Comparison of ENCODE assay signal across 29 mouse cellular contexts in the genomic region with DNA sequence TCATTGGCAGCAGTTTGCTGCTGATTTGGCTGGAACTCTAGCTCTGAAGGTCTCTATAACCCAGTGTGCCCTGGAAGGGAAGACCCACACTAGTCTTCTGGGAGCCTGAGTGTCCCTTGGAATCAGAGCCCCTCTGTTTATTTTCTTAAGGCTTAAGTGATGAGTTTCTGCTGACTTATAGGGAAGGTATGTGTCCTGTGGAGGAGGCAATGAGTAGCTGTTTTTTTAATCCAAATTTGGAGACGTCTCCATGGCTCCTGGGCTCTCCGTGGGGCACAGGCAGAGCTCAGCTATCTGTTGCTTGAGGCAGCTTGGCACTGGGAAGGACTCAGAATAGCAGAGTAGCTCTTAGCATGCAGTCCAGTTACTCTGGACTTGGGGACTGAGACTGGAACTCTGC.
DNase-seq lines count a peak whose midpoint lies in the region; ATAC-seq and TF ChIP-seq lines count a peak whose summit lies in the region.
"Had no signal": no experiment of that assay in that cellular context is flagged by ENCODE, and none has a peak within 500 bp of the region (broad histone marks: within the 10 kb centered on the region; RNA-seq: fewer than 3 reads in every experiment).

No protein-coding gene starts in this region.

- POLR2A ChIA-PET in Patski (lab: Charles Lee): no interaction called here

- H3K79me3 ChIP-seq in C2C12 (ENCODE audit: low read depth): no peaks in the 10 kb centered on the region

- H3K36me3 ChIP-seq in heart, adult 2 months (ENCODE audit: control insufficient read depth, insufficient read depth, low read length): no peaks in the 10 kb centered on the region
- H3K36me3 ChIP-seq in C2C12 (ENCODE audit: control insufficient read depth, insufficient read depth): no peaks in the 10 kb centered on the region
- H3K36me3 ChIP-seq in kidney, embryonic 15.5 days: no peaks in the 10 kb centered on the region
- H3K36me3 ChIP-seq: embryonic facial prominence, embryonic 10.5 days; embryonic facial prominence, embryonic 13.5 days; forebrain, embryonic 10.5 days; heart, embryonic 10.5 days; heart, embryonic 13.5 days had no signal

- no peak for TF ChIP-seq POLR2A in heart, adult 2 months (IDR thresholded peaks at IDR 0.05; ENCODE audit: insufficient read depth, low read depth, low read length)

- peaks cover 2% of the 10 kb centered on the region; the same call in 1 of the 2 replicates for H3K4me1 ChIP-seq in heart, adult 2 months (ENCODE audit: control insufficient read depth, insufficient read depth, low read length)
- H3K4me1 ChIP-seq in kidney, embryonic 15.5 days: peaks cover 3% of the 10 kb centered on the region; the same call in 1 of the 2 replicates
- H3K4me1 ChIP-seq: forebrain, embryonic 13.5 days had no signal

- no peaks in the 10 kb centered on the region for H3K79me2 ChIP-seq in heart, adult 2 months (replicated peaks; ENCODE audit: control insufficient read depth, insufficient read depth, low read length)
- H3K79me2 ChIP-seq in C2C12 (ENCODE audit: control insufficient read depth, insufficient read depth): no peaks in the 10 kb centered on the region

- H3K4me3 ChIP-seq in heart, adult 2 months: no peak overlapping the region
- no peak overlapping the region for H3K4me3 ChIP-seq in C2C12 (ENCODE audit: insufficient read depth, poor library complexity, severe bottlenecking)
- no peak overlapping the region for H3K4me3 ChIP-seq in kidney, embryonic 15.5 days (replicated peaks)
- H3K4me3 ChIP-seq: embryonic facial prominence, embryonic 10.5 days; embryonic facial prominence, embryonic 13.5 days; forebrain, embryonic 10.5 days; forebrain, embryonic 13.5 days; heart, embryonic 10.5 days; heart, embryonic 13.5 days had no signal

- intact Hi-C loops in heart, adult 2 months (cut with DNase I): no loop called here
- intact Hi-C loops in left cerebral cortex, postnatal 10 days (cut with DNase I): no loop called here

- no peak for TF ChIP-seq CTCF in heart, adult 2 months (IDR thresholded peaks at IDR 0.05)
- TF ChIP-seq CTCF in C2C12 (IDR thresholded peaks at IDR 0.05; ENCODE audit: control insufficient read depth, insufficient read depth, insufficient read length): no peak
- no peak for TF ChIP-seq CTCF in Patski (IDR thresholded peaks at IDR 0.05)

- TF ChIP-seq EP300 in heart, adult 2 months (IDR thresholded peaks at IDR 0.05; ENCODE audit: insufficient read depth, low read depth, low read length): no peak

- in situ Hi-C loops in Patski (cut with MboI; ENCODE audit: low pct_unique_long_range_greater_than_20kb): no loop called here

- H3K27me3 ChIP-seq in heart, adult 2 months (ENCODE audit: control insufficient read depth, insufficient read depth, low read length): no peaks in the 10 kb centered on the region
- H3K27me3 ChIP-seq in C2C12 (ENCODE audit: control insufficient read depth, insufficient read depth, insufficient read length) (no peaks in the 10 kb centered on the region), Patski (no peaks in the 10 kb centered on the region)
- H3K27me3 ChIP-seq in kidney, embryonic 15.5 days: no peaks in the 10 kb centered on the region
- H3K27me3 ChIP-seq: embryonic facial prominence, embryonic 13.5 days; forebrain, embryonic 13.5 days; heart, embryonic 13.5 days had no signal

- no peak overlapping the region for H3K27ac ChIP-seq in heart, adult 2 months
- no peak overlapping the region for H3K27ac ChIP-seq in kidney, embryonic 15.5 days
- H3K27ac ChIP-seq: embryonic facial prominence, embryonic 10.5 days; embryonic facial prominence, embryonic 13.5 days; forebrain, embryonic 10.5 days; forebrain, embryonic 13.5 days; heart, embryonic 10.5 days; heart, embryonic 13.5 days; hindbrain, embryonic 14.5 days; hindbrain, postnatal 0 days had no signal

- H3K4me2 ChIP-seq in kidney, embryonic 15.5 days: no peak overlapping the region
- H3K4me2 ChIP-seq: embryonic facial prominence, embryonic 13.5 days; forebrain, embryonic 13.5 days; heart, embryonic 13.5 days; hindbrain, embryonic 14.5 days had no signal

- no peak overlapping the region for H3ac ChIP-seq in C2C12 (ENCODE audit: control insufficient read depth, insufficient read length, low read depth)

- DNase-seq in heart, adult 11 months: peak; percentile 55
- DNase-seq in heart, adult 2 months: no peak
- peak; percentile 30 for DNase-seq in Patski (ENCODE audit: low read depth, low spot score)
- no peak for DNase-seq in left cerebral cortex, postnatal 10 days (ENCODE audit: extremely low spot score in 1 of 2, low spot score in 2 of 2)
- DNase-seq: adrenal gland, adult 8-10 months; adrenal gland, postnatal 25 days; cerebellum, adult 18-20 months; cerebellum, adult 9-10 months; cerebellum, postnatal 14 days; embryo, embryonic 11 days; gastrocnemius, postnatal 10 days; heart, adult 18-20 months; heart, postnatal 14 days; heart, postnatal 4 days had no signal

- H3K9me3 ChIP-seq in kidney, embryonic 15.5 days (replicated peaks): no peaks in the 10 kb centered on the region
- H3K9me3 ChIP-seq: embryonic facial prominence, embryonic 10.5 days; embryonic facial prominence, embryonic 13.5 days; forebrain, embryonic 10.5 days; forebrain, embryonic 13.5 days; heart, embryonic 10.5 days; heart, embryonic 13.5 days had no signal

- CTCF ChIA-PET in Patski (lab: Charles Lee): interaction anchor here (1.5 to 3.5 kb wide), 2 partner anchors 10 to 66 kb away, joined by 3 to 12 read pairs; no protein-coding TSS in a partner anchor

- ATAC-seq in Patski: peak; percentile 51
- no peak for ATAC-seq in cerebellum, adult (ENCODE audit: insufficient number of reproducible peaks, low FRiP score, low TSS enrichment)
- no peak for ATAC-seq in kidney, embryonic 15.5 days (replicated peaks; ENCODE audit: low FRiP score)
- ATAC-seq: activated CD4-positive, CD25-positive, alpha-beta regulatory T cell, adult 4 months; forebrain, embryonic 13.5 days; forebrain, embryonic 16.5 days; hindbrain, postnatal 0 days; inflammation-experienced regulatory T-cells, adult 6 months; intestine, embryonic 16.5 days had no signal

- WGBS in heart, adult 2 months: 19% methylated on average over 2 of the region's 2 CpGs
- 13% methylated on average over 2 of the region's 2 CpGs for WGBS in kidney, embryonic 15.5 days

- H3K9ac ChIP-seq in heart, adult 2 months (ENCODE audit: low read depth, low read length): no peak overlapping the region
- no peak overlapping the region for H3K9ac ChIP-seq in kidney, embryonic 15.5 days
- H3K9ac ChIP-seq: embryonic facial prominence, embryonic 13.5 days; forebrain, embryonic 13.5 days; heart, embryonic 13.5 days; hindbrain, embryonic 14.5 days had no signal

TF ChIP-seq in C2C12, 6 proteins besides CTCF, POLR2A, EP300 and RAD21:
- TF ChIP-seq MYOG (IDR thresholded peaks at IDR 0.05; ENCODE audit: control insufficient read depth, extremely low read depth, insufficient read length): no peak
- TF ChIP-seq CEBPB (IDR thresholded peaks at IDR 0.05; ENCODE audit: low read depth): no peak
- no peak for TF ChIP-seq USF1 (IDR thresholded peaks at IDR 0.05; ENCODE audit: low read depth)
- no peak for TF ChIP-seq MYOD1 (IDR thresholded peaks at IDR 0.05; ENCODE audit: control insufficient read depth, insufficient read length, low read depth)
- peak; percentile 61 for TF ChIP-seq FOSL1 (IDR thresholded peaks at IDR 0.05; ENCODE audit: insufficient read depth, low read length, poor library complexity, severe bottlenecking)

Comparison
In these comparisons a context has a peak if more than half of its experiments do, and no peak if none do; other contexts are left out.
1. DNase-seq: peak in heart, adult 11 months (single experiment) and Patski (single experiment); none in heart, adult 2 months (0 of 2) and left cerebral cortex, postnatal 10 days (0 of 2).